Mouse (Mus musculus): ENCODE results near the gene Cdk11b.

The Cdk11b gene

DNA sequence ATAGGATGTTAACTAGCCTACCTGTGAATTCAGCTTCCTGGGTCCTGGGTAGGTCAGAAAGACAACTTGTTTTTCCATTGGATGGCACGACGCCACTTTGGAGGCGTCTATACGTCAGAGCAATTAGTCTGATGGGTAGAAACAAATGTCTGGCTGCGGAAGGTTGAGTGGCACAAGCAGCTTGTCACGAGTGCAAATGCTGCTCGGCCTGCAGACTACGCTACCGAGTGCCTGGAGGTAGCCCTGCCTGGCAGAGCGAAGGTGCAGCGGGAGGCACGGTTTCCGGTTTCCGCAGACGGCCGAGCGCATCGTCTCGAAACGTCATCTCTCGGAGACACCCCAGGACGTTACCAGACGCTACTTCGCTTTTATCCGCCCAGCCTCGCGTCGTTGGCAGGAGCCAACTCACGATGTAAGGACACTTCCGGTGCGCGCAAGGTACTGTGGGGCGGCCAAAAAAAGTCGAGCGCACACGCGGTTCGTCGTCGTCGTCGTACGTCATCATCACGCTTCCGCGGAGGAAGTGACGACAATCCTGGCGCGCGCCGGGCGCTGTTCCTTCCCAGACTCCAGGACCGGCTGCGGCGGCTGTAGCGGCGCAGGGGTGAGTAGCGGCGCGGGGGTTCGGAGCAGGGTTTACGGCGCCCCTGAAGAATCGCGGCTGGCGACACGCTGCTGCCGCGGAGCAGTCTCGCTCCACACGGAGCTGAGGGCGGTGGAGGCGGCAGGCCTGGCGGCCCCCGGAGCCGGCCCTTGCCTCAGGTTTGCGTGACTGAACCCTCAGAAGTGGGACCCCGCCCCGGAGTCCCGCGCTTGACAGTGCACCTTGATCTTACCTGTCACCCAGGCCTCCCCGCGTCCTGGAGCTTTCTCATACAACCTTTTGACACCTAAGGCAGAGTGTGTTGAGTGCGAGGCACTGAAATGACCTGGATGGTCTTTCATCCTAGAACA, at the start of gene Cdk11b:
Gene Cdk11b (plus strand): TSS at position 517 of the 954 bp plus-strand sequence.
- DNase-seq (ENCODE audit: low spot score), result peak; percentile 86

- no peak for DNase-seq (ENCODE audit: low spot score)
These were observed 49.7 kb upstream of the Cdk11b start for GRCm38 (mm10) chr4:155574931-155575330.

DNA sequence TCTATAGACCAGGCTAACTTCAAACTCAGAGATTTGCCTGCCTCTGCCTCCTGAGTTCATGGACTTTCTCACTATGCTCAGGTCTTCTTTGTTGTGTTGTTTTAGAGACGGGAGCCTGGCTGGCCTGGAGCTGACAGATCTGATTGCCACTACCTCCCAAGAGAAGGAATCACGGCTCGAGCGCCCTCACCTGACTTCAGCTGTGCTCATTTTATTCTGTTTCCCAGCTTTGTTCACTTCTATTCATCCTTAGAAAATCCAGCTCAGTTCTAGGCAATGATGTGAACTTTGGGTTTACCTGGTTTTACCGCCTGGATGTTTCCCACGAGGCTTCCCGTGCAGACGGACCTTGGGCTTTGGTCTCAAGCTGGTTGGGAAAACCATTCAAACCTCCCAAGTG, 49.1 kb upstream of the Cdk11b start:
- DNase-seq (ENCODE audit: low spot score), result no peak

GRCm38 (mm10) chr4:155577132-155577531, 47.5 kb upstream of the Cdk11b start:
- no peak for DNase-seq (ENCODE audit: low spot score)

GRCm38 (mm10) chr4:155577741-155578140, 46.9 kb upstream of the Cdk11b start:
- no peak for DNase-seq (ENCODE audit: low spot score)

DNA sequence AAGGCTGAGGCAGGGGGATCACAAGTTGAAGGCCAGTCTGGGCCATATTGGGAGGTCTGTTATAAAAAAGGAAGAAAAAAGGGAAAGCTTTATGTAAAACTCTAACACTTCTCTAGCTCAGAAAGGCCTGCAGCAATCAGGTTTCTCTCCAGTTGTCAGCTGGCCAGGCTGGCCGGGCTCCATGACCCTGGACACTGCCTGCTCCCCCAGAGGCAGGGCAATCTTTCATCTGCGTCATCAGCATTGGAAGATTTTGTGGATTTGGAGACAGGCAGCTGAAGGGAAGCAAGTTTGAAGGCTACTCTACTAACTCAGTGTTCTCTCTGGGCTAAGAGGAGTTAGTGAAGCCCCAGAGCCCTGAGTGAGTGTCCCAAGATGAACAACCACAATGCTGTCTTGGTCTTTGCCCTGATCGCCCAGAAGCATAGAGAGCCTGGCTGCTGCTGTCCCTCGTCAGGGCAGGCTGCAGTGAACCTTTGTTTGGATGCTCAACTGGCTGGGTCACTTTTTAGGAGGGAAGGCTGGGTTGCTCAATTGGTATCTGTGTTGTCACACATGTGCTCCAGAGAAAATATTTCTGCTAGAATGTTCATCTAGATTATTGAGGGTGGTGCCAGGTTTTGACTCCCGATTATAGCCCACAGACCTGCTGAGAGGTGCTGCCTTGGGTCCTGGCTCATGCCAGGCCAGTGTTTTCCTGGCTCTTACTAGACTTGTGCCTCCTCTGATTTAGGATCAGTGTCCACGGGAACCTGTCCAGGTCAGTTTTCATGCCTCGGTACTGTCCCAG, 46.1 kb upstream of the Cdk11b start:
- no peak for DNase-seq (ENCODE audit: low spot score)

GRCm38 (mm10) chr4:155580420-155580819, 44.2 kb upstream of the Cdk11b start:
- no peak for DNase-seq (ENCODE audit: low spot score)

DNA sequence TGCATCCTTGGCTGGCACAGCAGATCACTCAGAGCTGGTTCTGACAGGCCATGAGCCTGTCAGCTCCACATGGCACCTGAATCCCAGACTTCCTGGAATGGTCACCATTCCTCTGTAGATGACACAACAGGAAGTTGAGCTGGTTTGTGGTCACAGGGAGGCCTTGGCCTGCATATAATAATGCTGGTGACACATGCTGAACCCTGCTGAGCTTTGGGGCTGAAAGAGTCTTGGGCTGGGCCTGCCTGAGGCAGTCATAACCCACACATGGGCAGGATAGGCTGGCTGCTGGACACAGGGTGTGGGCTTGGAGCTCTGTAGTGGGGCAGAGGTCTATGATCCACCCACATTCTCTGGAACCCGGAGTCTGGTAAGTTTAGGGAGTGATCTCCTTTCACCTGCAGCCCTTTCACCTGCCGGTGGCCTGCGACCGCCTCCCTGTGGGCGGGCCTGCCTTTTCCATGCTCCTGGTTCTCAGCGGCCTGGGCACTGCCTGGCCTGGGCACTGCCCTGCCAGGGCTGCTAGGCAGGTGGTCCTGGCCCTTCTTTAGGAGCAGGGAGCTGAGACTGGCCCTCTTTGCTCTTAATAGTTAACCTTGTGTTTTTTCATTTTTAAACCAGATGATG, 42.3 kb upstream of the Cdk11b start:
- DNase-seq (ENCODE audit: low spot score), result no peak

GRCm38 (mm10) chr4:155589356-155589755, 35.3 kb upstream of the Cdk11b start:
- no peak for DNase-seq (ENCODE audit: low spot score)

- DNase-seq (ENCODE audit: low spot score), result no peak
These were observed 33.5 kb upstream of the Cdk11b start for GRCm38 (mm10) chr4:155591012-155591719.

GRCm38 (mm10) chr4:155593780-155594179, 30.9 kb upstream of the Cdk11b start:
- no peak for DNase-seq (ENCODE audit: low spot score)

- DNase-seq (ENCODE audit: low spot score), result no peak
These were observed 28.9 kb upstream of the Cdk11b start for GRCm38 (mm10) chr4:155595777-155596176.

- no peak for DNase-seq (ENCODE audit: low spot score)
These were observed 28.0 kb upstream of the Cdk11b start for GRCm38 (mm10) chr4:155596606-155597005.

DNA sequence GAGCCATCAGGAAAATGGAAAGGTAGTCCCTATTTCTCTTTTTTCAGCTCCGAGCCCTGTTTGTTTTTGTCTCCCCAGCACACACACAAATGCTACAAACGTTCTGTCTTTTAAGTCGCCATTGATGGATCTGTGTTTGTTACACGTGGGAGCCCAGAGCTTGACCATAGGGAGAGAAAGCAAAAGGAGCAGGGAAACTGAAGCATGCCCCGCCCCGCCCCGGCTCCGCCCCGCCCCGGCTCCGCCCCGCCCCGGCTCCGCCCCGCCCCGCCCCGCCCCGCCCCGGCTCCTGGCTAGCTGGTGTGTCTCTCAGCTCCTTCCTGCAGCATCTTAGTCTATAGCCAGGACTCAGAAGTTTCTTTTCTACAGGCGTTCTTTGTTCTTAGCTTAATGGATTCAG, 26.1 kb upstream of the Cdk11b start:
- no peak for DNase-seq (ENCODE audit: low spot score)

DNA sequence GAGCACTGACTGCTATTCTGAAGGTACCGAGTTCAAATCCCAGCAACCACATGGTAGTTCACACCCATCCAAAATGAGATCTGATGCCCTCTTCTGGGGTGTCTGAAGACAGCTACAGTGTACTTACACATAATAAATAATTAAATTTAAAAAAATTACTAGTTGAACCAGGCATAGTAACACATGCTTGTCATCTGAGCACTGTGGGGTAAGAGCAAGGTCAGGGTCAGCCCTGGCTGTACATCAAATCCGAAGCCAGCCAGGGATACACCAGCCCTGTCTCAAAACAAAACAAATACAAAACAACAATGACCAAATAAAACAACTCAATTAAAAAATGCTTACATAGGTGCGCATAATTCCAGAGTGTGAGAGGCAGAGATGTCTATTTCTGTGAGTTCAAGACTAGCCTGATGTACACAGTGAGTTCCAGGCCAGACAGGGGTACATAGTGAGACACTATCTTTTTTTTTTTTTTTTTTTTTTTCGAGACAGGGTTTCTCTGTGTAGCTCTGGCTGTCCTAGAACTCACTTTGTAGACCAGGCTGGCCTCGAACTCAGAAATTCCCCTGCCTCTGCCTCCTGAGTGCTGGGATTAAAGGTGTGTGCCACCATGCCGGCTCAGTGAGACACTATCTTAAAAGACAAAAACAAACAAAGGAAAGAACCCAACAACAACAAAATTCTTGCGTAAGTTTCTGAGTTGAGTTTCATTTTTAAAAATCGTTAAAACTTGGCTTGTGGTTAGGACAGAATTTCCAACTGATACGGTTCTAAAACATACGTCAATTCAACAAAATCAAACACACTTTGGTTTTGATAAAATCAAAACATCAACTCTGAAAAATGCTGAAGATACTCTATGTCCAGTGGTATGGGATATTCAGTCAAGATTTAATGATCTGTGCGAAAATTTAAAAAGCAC, 24.5 kb upstream of the Cdk11b start:
- no peak for DNase-seq (ENCODE audit: low spot score)

DNA sequence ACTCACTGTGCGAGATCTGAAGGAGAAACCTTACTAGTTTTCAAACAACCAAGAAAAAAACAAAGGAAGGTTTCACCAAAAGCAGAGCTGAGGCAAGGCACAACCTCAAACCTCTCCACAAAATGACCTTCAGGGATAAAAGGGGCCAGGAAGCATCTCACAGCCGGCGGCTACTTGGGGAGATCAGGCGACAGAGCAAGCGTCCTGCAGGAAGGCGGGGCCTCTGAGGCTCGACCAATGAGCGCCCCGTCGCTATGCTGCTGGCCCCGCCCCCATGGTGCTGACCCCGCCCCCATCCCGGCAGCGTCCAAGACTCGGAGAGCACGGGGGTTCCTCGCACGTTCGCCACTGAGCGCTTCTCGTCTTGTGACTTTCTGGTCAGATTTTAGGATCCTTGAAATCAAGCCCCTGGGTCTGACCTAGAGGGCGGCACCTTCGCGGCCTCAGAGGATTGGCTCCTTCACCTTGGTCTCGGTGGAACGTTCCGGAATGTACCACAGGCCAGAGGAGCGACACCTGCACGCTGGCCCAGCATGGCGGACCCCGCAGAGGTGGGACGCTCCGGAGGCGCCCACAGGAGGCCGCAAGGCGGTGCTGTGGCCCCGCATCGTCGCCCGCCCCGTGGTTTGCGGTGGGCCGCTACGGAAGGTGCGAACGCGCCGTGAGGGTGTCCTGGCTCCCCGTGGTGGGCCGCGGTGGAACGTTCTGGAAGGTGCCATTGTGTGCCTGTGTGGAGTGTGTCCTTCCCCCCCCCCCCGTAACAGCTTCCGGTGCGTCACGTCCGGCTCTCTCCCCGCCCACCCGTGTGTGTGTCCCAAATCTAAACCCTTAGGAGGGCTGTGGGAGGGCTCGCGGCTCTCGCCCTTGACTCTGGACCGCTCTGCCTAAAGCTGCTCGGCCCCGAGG, 23.3 kb upstream of the Cdk11b start, which contains the start of gene Slc35e2:
Gene Slc35e2 (plus strand): TSS at position 326 of the 906 bp plus-strand sequence.
- DNase-seq (ENCODE audit: low spot score), result peak; percentile 74

DNA sequence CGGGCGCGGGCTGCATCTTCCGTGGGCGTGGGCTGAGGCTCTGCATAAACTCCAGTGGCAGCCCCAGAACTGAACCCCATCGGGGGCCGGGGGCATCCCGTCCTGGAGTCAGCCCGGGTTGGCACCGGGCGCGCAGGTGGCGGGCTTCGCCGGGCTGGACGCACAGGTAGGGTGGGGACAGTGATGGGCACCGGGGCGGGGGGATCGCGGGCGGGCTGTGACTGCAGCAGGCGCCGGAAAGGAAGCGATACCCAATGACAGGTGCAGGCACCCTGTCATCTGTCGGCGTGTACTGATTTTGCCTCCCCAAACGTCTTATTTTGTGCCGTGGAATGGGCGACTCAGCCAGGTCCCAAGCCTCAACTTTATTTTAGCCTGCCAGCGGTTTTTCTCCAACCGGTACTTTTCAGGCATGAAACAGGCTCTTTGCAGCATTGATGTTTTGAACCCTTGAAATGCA, 22.6 kb upstream of the Cdk11b start:
- DNase-seq (ENCODE audit: low spot score), result no peak

DNA sequence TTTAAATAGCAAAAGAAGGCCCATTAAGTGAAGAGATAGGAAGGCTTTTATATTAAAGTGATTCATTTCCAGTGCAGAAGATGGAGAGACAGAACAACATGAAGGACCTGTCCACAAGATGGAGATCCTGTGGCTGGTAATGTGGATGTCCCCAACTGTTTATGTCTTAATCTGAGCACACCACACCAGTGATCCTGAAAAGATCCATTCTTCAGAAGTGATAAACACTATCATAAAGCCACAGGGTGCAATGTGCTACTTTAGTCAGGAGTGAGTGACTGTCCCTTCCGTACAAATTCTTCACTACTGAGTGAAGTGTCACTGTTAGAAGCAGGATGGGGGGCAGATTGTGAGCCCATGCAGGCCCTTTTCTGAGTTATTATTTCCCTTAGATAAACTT, 21.9 kb upstream of the Cdk11b start:
- DNase-seq (ENCODE audit: low spot score), result no peak

DNA sequence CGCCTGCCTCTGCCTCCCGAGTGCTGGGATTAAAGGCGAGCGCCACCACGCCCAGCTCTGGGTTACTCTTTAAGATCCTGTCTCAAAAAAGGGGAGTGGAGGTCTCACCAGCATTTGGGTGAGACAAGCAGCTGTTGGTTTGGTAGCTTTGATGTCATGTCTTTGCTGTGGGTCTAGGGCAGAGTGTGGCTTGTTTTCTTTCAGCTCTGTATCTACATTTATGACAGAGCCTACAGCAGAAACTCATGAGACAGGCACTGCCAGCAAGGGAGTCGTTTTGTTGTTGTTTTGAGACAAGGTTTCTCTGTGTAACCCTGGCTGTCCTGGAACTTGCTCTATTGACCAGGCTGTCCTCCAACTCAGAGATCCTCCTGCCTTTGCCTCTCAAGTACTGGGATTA, 20.9 kb upstream of the Cdk11b start:
- no peak for DNase-seq (ENCODE audit: low spot score)

Measured in urinary bladder, postnatal 10 days (tissue).